Mouse (Mus musculus) CH12.LX (cell line): ENCODE measurements around the gene Atp2c2. TPM values are rescaled to one million over a fixed set of nuclear protein-coding genes. Genes with fewer than 3 reads are reported as not detected.
A peak's percentile ranks its signal among the peaks of the same experiment; 100 is the strongest.

Experiments used
- DNase-seq: peaks from one replicate; pipeline ENCODE4 v3.0.0-alpha.2; 2013; ENCODE audit errors: extremely low read depth
- H3K27ac ChIP-seq: 2 replicates; pipeline ENCODE4 v1.5.1; 2012; ENCODE audit warnings: low read depth, mild to moderate bottlenecking, control low read depth, moderate library complexity; ENCODE audit not compliant: insufficient read depth
- H3K27me3 ChIP-seq: replicated peaks from 2 replicates; pipeline ENCODE3; 2012; ENCODE audit warnings: inconsistent platforms
- H3K36me3 ChIP-seq, 2 experiments: replicated peaks in 1 of 2; 2 replicates each; pipeline versions ENCODE3 to v1.6.1; 2012; ENCODE audit warnings: inconsistent platforms in 1 of 2, low read length in 1 of 2, mild to moderate bottlenecking in 1 of 2, mixed read lengths in 1 of 2, moderate library complexity in 1 of 2; ENCODE audit not compliant: control insufficient read depth in 1 of 2, insufficient read depth in 1 of 2
- H3K4me1 ChIP-seq, 2 experiments: 2 replicates each; pipeline ENCODE4 v1.6.1; 2012; ENCODE audit warnings: inconsistent platforms in 1 of 2, moderate library complexity in 1 of 2; ENCODE audit not compliant: insufficient read depth in 2 of 2, control insufficient read depth in 1 of 2
- H3K4me2 ChIP-seq: 2 replicates; pipeline ENCODE4 v1.6.1; 2012; ENCODE audit warnings: low read depth, mild to moderate bottlenecking, control low read depth; ENCODE audit not compliant: poor library complexity, insufficient read depth, severe bottlenecking
- H3K4me3 ChIP-seq, 3 experiments: fragments of 150-350 bp in 1 of 3; sonication (generic) in 1 of 3; replicated peaks in 1 of 3; 2 replicates each; pipeline versions ENCODE3 to v1.5.1; 2011 to 2012; ENCODE audit warnings: low read depth in 2 of 3, low read length in 2 of 3, mild to moderate bottlenecking in 2 of 3, moderate library complexity in 2 of 3, control low read depth in 1 of 3, improper control_type of control experiment in 1 of 3, inconsistent platforms in 1 of 3, mixed read lengths in 1 of 3; ENCODE audit not compliant: poor library complexity in 1 of 3
- H3K79me2 ChIP-seq: replicated peaks from 2 replicates; pipeline ENCODE4 v1.6.1; 2012; ENCODE audit warnings: mild to moderate bottlenecking, moderate library complexity; ENCODE audit not compliant: control insufficient read depth, poor library complexity, insufficient read depth, severe bottlenecking; ENCODE audit errors: extremely low read depth
- H3K9ac ChIP-seq: 2 replicates; pipeline ENCODE4 v1.6.1; 2012; ENCODE audit warnings: low read depth, mild to moderate bottlenecking, control low read depth, moderate library complexity; ENCODE audit not compliant: insufficient read depth
- H3K9me3 ChIP-seq: replicated peaks from 2 replicates; pipeline ENCODE3; 2012; ENCODE audit warnings: low read length, inconsistent platforms, mixed read lengths
- BHLHE40 ChIP-seq: IDR thresholded peaks from 2 replicates; pipeline ENCODE4 v1.6.1; 2011; ENCODE audit warnings: mild to moderate bottlenecking, low read depth, low read length, improper control_type of control experiment
- CHD1 ChIP-seq: IDR thresholded peaks from 2 replicates; pipeline ENCODE4 v1.6.1; 2012; ENCODE audit warnings: low read depth, low read length, improper control_type of control experiment, inconsistent platforms
- CTCF ChIP-seq, 2 experiments: IDR thresholded peaks in 1 of 2; conservative IDR thresholded peaks in 1 of 2; 2 replicates each; pipeline ENCODE4 v1.5.1; 2011 to 2012; ENCODE audit warnings: low read depth in 2 of 2, low read length in 2 of 2, improper control_type of control experiment in 1 of 2, inconsistent platforms in 1 of 2, mild to moderate bottlenecking in 1 of 2, moderate library complexity in 1 of 2
- E2F4 ChIP-seq: IDR thresholded peaks from 2 replicates; pipeline ENCODE4 v1.6.1; 2011; ENCODE audit warnings: low read depth, low read length, improper control_type of control experiment; ENCODE audit not compliant: insufficient replicate concordance
- IRF4 ChIP-seq: IDR thresholded peaks from 2 replicates; pipeline ENCODE4 v1.6.1; 2014; ENCODE audit warnings: low read depth, mild to moderate bottlenecking, inconsistent platforms, low read length, improper control_type of control experiment
- MXI1 ChIP-seq: IDR thresholded peaks from 2 replicates; pipeline ENCODE4 v1.6.1; 2011; ENCODE audit warnings: mild to moderate bottlenecking, low read depth, low read length, improper control_type of control experiment
- MYC ChIP-seq: IDR thresholded peaks from 2 replicates; pipeline ENCODE4 v1.6.1; 2011; ENCODE audit warnings: low read depth, mild to moderate bottlenecking, improper control_type of control experiment, low read length
- NELFE ChIP-seq: IDR thresholded peaks from 2 replicates; pipeline ENCODE4 v1.6.1; 2011; ENCODE audit warnings: low read depth, low read length, improper control_type of control experiment
- NRF1 ChIP-seq: IDR thresholded peaks from 2 replicates; pipeline ENCODE4 v1.6.1; 2014; ENCODE audit warnings: low read depth, mild to moderate bottlenecking, inconsistent platforms, low read length, improper control_type of control experiment, moderate library complexity
- RAD21 ChIP-seq: IDR thresholded peaks from 2 replicates; pipeline ENCODE4 v1.6.1; 2011; ENCODE audit warnings: low read depth, mild to moderate bottlenecking, low read length, improper control_type of control experiment, moderate library complexity
- RCOR1 ChIP-seq: conservative IDR thresholded peaks from 2 replicates; pipeline ENCODE4 v1.6.1; 2012; ENCODE audit warnings: low read depth, mild to moderate bottlenecking, inconsistent platforms, low read length, improper control_type of control experiment
- SMC3 ChIP-seq: IDR thresholded peaks from 2 replicates; pipeline ENCODE4 v1.6.1; 2011; ENCODE audit warnings: low read depth, low read length, improper control_type of control experiment
- TBP ChIP-seq: conservative IDR thresholded peaks from 2 replicates; pipeline ENCODE4 v1.6.1; 2011; ENCODE audit warnings: low read depth, low read length, improper control_type of control experiment
- USF1 ChIP-seq: IDR thresholded peaks from 2 replicates; pipeline ENCODE4 v1.6.1; 2014; ENCODE audit warnings: low read depth, mild to moderate bottlenecking, inconsistent platforms, low read length, improper control_type of control experiment
- ZC3H11A ChIP-seq: IDR thresholded peaks from 2 replicates; pipeline ENCODE4 v1.6.1; 2012; ENCODE audit warnings: low read depth, mild to moderate bottlenecking, inconsistent platforms, low read length, improper control_type of control experiment
- dilution Hi-C: fragments of 300-500 bp; cut with MboI; formaldehyde crosslinking; loops from 2 replicates; pipeline ENCODE4 v1.14.3; 2020; ENCODE audit warnings: low sequenced_read_pairs; ENCODE audit not compliant: extremely low pct_unique_long_range_greater_than_20kb, extremely low pct_ligation_motif_present
- in situ Hi-C: fragments of 300-500 bp; cut with MboI; formaldehyde crosslinking; loops from 3 replicates; pipeline ENCODE4 v1.14.3; 2019; ENCODE audit warnings: low sequenced_read_pairs, low pct_ligation_motif_present, low pct_unique_long_range_greater_than_20kb, mixed read lengths
- polyA plus RNA-seq: library from polyadenylated mRNA; unstranded; fragments of >175 nt; gene quantifications from 2 replicates; pipeline ENCODE4 v1.2.1, GENCODE M21; 2012; ENCODE audit warnings: low read depth; ENCODE audit not compliant: insufficient read length
- total RNA-seq, 2 experiments: library from RNA; depleted of rRNA; stranded (reverse); fragments of 300-350 nt in 1 of 2; fragments of >200 nt in 1 of 2; gene quantifications; 2 replicates each; pipeline ENCODE4 v1.2.3; 2012 to 2014

Atp2c2 gene
- total and polyA plus RNA-seq, 3 experiments: not detected

GRCm38 (mm10) chr8:119740634-119741033 lies 40.8 kb downstream of the Atp2c2 start:
- no peaks in the 10 kb centered on the region for H3K79me2 ChIP-seq
- in situ Hi-C loops: no loop called here
- no peaks in the 10 kb centered on the region for H3K36me3 ChIP-seq
- H3K27me3 ChIP-seq: peaks cover 70% of the 10 kb centered on the region
- H3K4me3 ChIP-seq: no peak overlapping the region
- no peaks in the 10 kb centered on the region for H3K4me1 ChIP-seq
- H3K9me3 ChIP-seq: no peaks in the 10 kb centered on the region
- dilution Hi-C loops: no loop called here
- H3K9ac ChIP-seq: no peak overlapping the region
- DNase-seq: no peak
- TF ChIP-seq RCOR1 (no peak), SMC3 (no peak), MXI1 (no peak), NRF1 (no peak)
- no peak overlapping the region for H3K4me2 ChIP-seq
- no peak overlapping the region for H3K27ac ChIP-seq

DNA sequence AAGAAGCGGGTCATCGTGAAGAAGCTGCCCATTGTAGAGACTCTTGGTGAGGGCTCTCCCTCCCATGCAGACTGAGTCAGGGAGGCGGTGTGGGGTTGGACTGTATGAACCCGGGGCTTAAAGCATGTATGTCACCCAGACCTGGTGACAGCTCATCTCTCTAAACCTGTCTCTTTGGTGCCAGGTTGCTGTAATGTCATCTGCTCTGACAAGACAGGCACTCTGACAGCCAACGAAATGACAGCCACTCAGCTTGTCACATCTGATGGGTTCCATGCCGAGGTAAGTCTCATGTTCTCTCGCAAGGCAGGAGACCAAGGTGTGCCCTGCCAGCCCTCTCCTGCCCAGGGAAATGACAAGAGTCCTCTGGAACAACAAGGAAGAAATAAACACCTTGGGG lies 42.6 kb downstream of the Atp2c2 start:
- no peaks in the 10 kb centered on the region for H3K36me3 ChIP-seq
- no peak overlapping the region for H3K4me2 ChIP-seq
- no peaks in the 10 kb centered on the region for H3K9me3 ChIP-seq
- peaks cover 59% of the 10 kb centered on the region for H3K27me3 ChIP-seq
- no peak overlapping the region for H3K9ac ChIP-seq
- no peak overlapping the region for H3K27ac ChIP-seq
- no peaks in the 10 kb centered on the region for H3K79me2 ChIP-seq
- in situ Hi-C loops: no loop called here
- DNase-seq: no peak
- TF ChIP-seq TBP: no peak
- TF ChIP-seq IRF4: no peak
- TF ChIP-seq BHLHE40: no peak
- no peak for TF ChIP-seq MYC
- no peak for TF ChIP-seq USF1
- TF ChIP-seq NELFE: no peak
- TF ChIP-seq ZC3H11A: no peak
- peaks cover 0 to under 1% of the 10 kb centered on the region in 2 experiments; a peak in 1 of 4 replicates for H3K4me1 ChIP-seq
- dilution Hi-C loops: no loop called here
- H3K4me3 ChIP-seq: no peak overlapping the region

DNA sequence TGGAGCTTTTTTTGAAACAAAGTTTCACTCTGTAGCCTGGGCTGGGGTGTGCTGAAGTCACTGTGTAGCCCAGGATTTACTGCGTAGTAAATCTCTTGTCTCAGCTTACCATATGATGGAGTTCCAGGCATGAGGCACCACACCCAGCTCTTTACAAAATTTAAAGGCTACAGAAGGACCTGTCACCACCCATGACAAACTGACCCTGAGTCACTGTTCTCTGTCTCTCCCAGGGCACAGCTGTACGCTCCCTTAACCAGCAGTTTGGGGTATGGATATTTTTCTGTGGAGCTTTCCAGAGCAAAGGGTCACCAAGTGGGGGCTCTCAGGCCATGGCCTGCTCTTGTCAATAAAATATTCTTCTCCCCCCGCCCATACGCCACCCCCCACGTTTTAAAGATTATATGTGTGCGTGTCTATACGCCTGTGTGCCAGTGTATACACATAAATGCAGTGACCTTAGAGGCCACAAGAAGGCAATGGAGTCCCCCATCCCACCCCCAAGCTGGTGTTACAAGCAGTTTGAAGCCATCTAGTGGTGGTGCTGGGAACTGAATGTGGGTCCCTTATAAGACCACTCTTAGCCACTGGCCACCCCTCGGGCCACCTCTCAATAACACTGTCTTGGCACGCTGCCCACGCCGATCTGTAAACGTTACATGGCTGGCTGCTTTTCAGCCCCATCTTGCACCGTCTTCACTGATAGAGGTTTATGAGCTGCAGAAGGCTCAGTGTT lies 43.6 kb downstream of the Atp2c2 start:
- dilution Hi-C loops (no loop called here), in situ Hi-C loops (no loop called here)
- Histone ChIP-seq H3K79me2 (no peaks in the 10 kb centered on the region), H3K4me3 (no peak overlapping the region), H3K27me3 (peaks cover 48% of the 10 kb centered on the region), H3K4me2 (no peak overlapping the region), H3K9ac (no peak overlapping the region), H3K27ac (no peak overlapping the region), H3K9me3 (no peaks in the 10 kb centered on the region), H3K36me3 (no peaks in the 10 kb centered on the region), H3K4me1 (peaks cover 2 to 9% of the 10 kb centered on the region in 2 experiments; a peak in 2 of 4 replicates)
- TF ChIP-seq CTCF (conservative IDR thresholded peaks at IDR 0.05 in 1 of 2, IDR thresholded peaks at IDR 0.05 in 1 of 2; ENCODE audit: low read depth in 2 of 2, low read length in 2 of 2): peak; percentile 80 to 96
- TF ChIP-seq NELFE: peak; percentile 23; the same call in 1 of the 2 replicates
- TF ChIP-seq SMC3: peak; percentile 86
- TF ChIP-seq CHD1: no peak
- TF ChIP-seq RAD21: peak; percentile 48
- TF ChIP-seq E2F4: no peak
- peak; percentile 66 for DNase-seq
